Mouse (Mus musculus) brain, embryonic 14.5 days (tissue): ENCODE results near the gene Elmsan1.

Source experiments
- CTCF ChIP-seq: fragments of 200-500 bp; IDR thresholded peaks from 2 replicates; pipeline ENCODE4 v1.5.1; 2012; ENCODE audit warnings: inconsistent platforms, mild to moderate bottlenecking, moderate library complexity, borderline replicate concordance; ENCODE audit not compliant: insufficient read depth, insufficient read length; ENCODE audit errors: extremely low read depth
- POLR2A ChIP-seq: fragments of 200-500 bp; IDR thresholded peaks from 2 replicates; pipeline ENCODE4 v1.6.1; 2012; ENCODE audit warnings: mild to moderate bottlenecking, inconsistent platforms, borderline replicate concordance; ENCODE audit not compliant: poor library complexity, insufficient read depth, insufficient read length, severe bottlenecking; ENCODE audit errors: extremely low read depth

GRCm38 (mm10) chr12:84147954-84148621 lies 70.6 kb downstream of the Elmsan1 start, which contains the start of gene Pnma1:
- TF ChIP-seq POLR2A, result peak; percentile 32; the same call in 1 of the 2 replicates
- peak; percentile 48; the same call in 1 of the 2 replicates for TF ChIP-seq CTCF
